Mouse (Mus musculus) Muller cell, postnatal 12 days (primary cell): ENCODE results near the gene Capza2.

Source experiments
- DNase-seq: peaks from one replicate; pipeline ENCODE4 v3.0.0-alpha.2; 2015; ENCODE audit errors: inconsistent ontology term

Capza2 gene

GRCm38 (mm10) chr6:17705973-17706372 lies 69.9 kb downstream of the Capza2 start:
- DNase-seq: no peak
